Mouse (Mus musculus): ENCODE data around the gene Fgfr2.

The Fgfr2 gene

GRCm38 (mm10) chr7:132494263-132494662 lies 628.9 kb downstream of the Fgfr2 start:
- DNase-seq (ENCODE audit: low read depth), result no peak

GRCm38 (mm10) chr7:132493632-132494031 lies 629.5 kb downstream of the Fgfr2 start:
- DNase-seq (ENCODE audit: low read depth), result no peak

GRCm38 (mm10) chr7:132491902-132492301 lies 631.2 kb downstream of the Fgfr2 start:
- no peak for DNase-seq (ENCODE audit: low read depth)

GRCm38 (mm10) chr7:132487361-132487760 lies 635.8 kb downstream of the Fgfr2 start:
- no peak for DNase-seq (ENCODE audit: low read depth)

- no peak for DNase-seq (ENCODE audit: low read depth)
These were observed 636.6 kb downstream of the Fgfr2 start for GRCm38 (mm10) chr7:132486403-132487178.

GRCm38 (mm10) chr7:132484424-132484823 lies 638.7 kb downstream of the Fgfr2 start:
- peak; percentile 3 for DNase-seq (ENCODE audit: low read depth)

GRCm38 (mm10) chr7:132480696-132481306 lies 642.3 kb downstream of the Fgfr2 start:
- DNase-seq (ENCODE audit: low read depth), result no peak

GRCm38 (mm10) chr7:132478295-132478809 lies 644.8 kb downstream of the Fgfr2 start:
- DNase-seq (ENCODE audit: low read depth), result no peak

GRCm38 (mm10) chr7:132477753-132478152 lies 645.4 kb downstream of the Fgfr2 start:
- DNase-seq (ENCODE audit: low read depth), result no peak

- DNase-seq (ENCODE audit: low read depth), result no peak
These were observed 646.7 kb downstream of the Fgfr2 start for GRCm38 (mm10) chr7:132476491-132476890.

GRCm38 (mm10) chr7:132475069-132475468 lies 648.1 kb downstream of the Fgfr2 start:
- peak; percentile 69 for DNase-seq (ENCODE audit: low read depth)

- peak; percentile 25 for DNase-seq (ENCODE audit: low read depth)
These were observed 651.8 kb downstream of the Fgfr2 start for GRCm38 (mm10) chr7:132471327-132471726.

- no peak for DNase-seq (ENCODE audit: low read depth)
These were observed 654.8 kb downstream of the Fgfr2 start for GRCm38 (mm10) chr7:132468391-132468790.

GRCm38 (mm10) chr7:132465897-132466296 lies 657.3 kb downstream of the Fgfr2 start:
- no peak for DNase-seq (ENCODE audit: low read depth)

- DNase-seq (ENCODE audit: low read depth), result no peak
These were observed 658.3 kb downstream of the Fgfr2 start for GRCm38 (mm10) chr7:132464894-132465293.

- DNase-seq (ENCODE audit: low read depth), result no peak
These were observed 664.7 kb downstream of the Fgfr2 start for GRCm38 (mm10) chr7:132458493-132458892.

GRCm38 (mm10) chr7:132455071-132455720 lies 668.0 kb downstream of the Fgfr2 start:
- no peak for DNase-seq (ENCODE audit: low read depth)

- no peak for DNase-seq (ENCODE audit: low read depth)
These were observed 673.0 kb downstream of the Fgfr2 start for GRCm38 (mm10) chr7:132449891-132450735.

GRCm38 (mm10) chr7:132448511-132449154 lies 674.5 kb downstream of the Fgfr2 start:
- no peak for DNase-seq (ENCODE audit: low read depth)

- DNase-seq (ENCODE audit: low read depth), result no peak
These were observed 675.6 kb downstream of the Fgfr2 start for GRCm38 (mm10) chr7:132447558-132447957.

- DNase-seq (ENCODE audit: low read depth), result no peak
These were observed 676.3 kb downstream of the Fgfr2 start for GRCm38 (mm10) chr7:132446841-132447240.
